Mouse (Mus musculus) thymus, postnatal 10 days (tissue): Measurements from ENCODE around the gene Gm19935.

Source experiments
- DNase-seq, 2 experiments: peaks; one replicate each; pipeline ENCODE4 v3.0.0; 2021; ENCODE audit warnings: low spot score in 2 of 2

Gene Gm19935

DNA sequence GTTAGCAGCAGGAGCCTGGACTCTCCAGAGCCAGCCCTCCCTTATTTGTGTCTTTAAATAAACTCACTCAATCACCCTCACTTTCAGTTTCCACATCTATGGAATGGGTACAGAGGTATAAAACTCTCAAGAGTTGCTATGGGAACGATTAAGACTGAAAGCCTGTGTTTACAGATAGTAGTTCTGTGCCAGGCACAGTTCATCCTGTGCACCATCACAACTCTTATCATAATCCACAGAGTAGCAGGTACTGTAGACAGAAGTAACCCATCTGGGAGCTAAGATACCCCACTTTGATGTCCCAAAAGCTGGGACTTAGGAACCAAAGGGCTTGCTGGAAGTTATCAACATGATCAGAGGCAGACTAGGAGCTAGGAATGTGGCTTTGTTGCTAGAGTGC lies 12.6 kb upstream of the Gm19935 start:
- no peak for DNase-seq

DNA sequence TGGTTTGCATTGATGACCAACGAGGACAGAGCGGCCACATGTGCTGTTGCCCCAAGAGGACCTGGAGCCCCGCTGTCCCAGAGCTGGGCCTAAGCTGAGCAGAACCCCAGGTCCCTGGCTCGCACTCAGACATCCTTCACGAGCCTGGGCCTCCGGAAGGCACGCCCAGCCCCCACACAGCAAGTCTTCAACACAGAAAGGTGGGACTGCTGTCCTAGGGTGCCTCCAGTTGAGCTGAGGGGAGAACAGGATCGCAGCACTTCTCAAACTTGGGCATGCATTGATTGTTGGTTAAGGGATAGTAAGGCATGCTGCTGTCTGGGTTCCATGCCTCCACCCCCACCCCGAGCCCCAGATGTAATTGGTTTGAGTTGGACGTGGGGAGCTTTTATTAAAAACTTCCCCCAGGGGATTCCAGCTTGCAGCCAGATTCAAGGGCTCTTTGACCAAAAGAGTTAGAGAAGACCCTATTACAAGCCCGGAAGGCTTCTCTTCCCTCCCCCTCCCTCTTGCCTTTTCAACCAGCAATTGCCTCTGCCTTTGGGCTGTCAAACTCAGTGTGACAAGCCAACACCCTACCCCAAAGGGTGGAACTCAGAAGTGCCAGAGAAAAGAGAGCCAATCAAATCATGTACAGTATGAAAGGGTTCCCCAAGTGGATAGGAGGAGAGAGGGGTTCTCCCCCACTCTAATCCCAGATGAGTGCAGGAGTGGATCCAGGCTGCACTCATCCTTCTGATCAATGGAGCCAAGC lies 12.0 kb upstream of the Gm19935 start:
- DNase-seq: peak; percentile 6 to 13

DNA sequence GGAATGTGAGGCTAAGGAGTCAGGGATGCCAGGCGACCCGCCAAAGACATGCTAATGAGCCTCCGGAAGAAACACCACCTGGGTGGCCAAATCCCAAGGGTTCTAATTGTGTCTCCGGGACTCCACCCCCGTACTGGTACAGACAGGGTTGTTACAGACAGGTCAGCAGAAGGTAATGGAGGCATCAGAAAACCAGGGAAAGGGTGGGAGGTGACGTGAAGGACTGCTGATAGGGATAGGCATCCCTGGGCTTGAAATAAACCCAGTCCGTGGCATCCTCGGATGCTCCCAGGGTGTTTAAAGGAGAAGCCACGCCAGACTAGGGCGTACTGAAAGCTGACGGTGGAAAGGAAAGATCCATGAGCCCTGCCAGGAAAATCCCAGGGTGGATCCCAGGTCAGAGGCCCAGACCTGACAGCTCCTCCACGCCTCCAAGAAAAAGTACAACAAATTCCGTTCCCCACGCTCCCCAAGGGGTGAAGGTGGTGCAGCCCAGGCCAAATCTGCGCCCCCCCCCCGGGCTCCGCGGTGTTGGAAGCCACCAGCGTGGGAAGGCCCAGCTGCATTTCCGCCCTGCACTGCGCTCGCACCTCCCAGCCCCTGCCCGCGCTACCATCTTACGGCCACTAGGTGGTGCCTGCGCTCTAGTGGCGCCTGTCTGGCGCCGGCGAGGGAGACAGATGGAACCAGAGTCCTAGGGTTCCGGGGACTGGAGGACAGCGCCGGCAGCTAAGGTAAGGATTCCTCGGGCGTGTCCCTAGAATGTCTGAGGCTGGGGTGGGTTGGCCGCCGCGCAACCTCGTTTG lies 11.2 kb upstream of the Gm19935 start, which contains the start of gene Chd9:
Chd9 (plus strand) TSS at position 172 of the 806 bp plus-strand sequence.
- DNase-seq: peak; percentile 96 to 99

DNA sequence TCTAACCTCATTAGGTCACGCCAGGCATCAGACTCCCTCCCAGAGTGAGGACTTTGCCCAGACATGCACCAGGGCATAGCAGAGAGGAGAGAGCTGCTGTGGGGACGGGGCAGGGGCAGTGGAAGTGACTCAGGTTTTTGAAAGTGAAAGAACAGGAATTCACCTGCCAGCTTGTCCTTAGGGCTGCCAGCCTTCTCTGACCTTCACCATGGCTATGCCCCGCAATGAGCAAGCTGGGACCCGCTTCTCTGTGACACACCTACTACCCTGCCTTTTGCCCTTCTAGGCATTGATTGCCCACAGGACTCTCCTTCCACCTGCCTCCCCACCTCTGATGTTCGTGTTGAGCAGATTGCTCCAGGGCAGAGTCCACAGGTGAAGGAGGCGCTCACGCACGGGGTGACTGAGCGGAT lies 8.3 kb upstream of the Gm19935 start:
- DNase-seq: no peak

DNA sequence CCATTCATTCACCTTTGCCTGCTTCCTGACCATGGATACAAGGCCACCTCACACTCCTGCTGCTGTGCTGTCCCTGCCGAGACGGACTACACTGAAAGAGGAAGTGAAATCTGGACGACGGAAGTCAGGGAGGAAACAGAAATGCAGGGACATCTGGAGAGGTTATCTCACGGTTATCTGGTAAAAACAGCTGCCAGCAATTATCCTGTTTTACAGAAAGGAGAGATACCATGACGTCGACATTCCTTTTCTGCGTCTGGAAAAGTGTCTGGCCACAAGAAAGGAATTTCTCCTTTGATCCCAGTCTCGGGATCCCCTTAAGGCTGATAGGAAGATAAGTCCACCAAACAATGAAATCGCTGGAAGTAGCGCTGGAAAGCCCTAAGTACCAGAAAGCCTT lies 5.2 kb upstream of the Gm19935 start:
- DNase-seq: no peak

DNA sequence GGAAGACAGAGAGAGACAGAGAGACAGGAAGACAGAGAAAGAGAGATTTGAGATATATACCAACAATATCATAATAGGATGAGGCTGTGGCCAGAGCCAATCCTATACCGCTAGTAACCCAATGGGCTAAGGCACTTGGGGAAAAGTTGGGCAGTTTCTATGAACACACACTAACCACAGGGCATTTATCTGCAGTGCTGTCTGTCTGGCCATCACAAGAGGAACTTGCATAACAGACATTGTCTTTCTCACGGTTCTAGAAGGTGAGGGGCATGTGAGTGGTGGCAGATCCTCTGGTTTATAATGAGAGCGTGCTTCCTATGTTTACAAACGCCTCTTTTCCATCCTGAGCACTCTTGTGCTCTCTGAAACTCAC lies 3.1 kb upstream of the Gm19935 start:
- no peak for DNase-seq

DNA sequence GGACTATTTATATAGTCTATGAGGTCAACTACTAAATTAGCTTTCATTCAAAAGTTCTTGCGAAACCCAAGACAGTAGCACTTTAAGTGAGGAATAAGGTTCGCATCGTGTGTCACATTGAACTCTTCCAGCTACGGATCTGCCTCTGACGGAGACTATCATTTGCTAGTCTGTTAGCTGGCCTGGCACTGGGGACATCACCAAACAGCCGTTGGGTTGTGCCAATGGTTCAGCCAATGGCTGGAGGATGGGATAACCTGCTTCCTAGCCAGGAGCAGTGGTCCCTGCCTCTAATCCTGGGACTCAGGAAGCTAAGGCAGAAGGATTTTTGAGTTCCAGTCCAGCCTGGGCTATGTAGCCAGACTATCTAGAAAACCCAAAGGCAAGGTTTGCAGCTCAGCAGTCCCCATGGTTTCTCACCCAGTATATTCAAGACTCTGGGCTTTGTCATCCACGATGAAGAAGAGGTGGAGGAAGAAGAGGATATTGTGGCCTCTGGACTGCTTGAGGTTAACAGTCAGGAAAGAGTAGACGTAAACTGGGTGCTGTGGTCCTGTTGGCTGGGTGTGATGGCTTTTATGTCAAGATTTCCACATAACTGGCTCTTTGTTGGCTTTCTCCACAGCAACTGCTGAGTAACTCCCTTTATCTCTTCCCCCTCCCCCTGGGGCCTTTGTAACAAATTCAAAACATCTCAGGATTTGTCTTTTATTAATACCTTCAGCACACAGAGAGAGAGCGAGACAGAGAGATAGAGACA lies 2.5 kb upstream of the Gm19935 start:
- DNase-seq: no peak

DNA sequence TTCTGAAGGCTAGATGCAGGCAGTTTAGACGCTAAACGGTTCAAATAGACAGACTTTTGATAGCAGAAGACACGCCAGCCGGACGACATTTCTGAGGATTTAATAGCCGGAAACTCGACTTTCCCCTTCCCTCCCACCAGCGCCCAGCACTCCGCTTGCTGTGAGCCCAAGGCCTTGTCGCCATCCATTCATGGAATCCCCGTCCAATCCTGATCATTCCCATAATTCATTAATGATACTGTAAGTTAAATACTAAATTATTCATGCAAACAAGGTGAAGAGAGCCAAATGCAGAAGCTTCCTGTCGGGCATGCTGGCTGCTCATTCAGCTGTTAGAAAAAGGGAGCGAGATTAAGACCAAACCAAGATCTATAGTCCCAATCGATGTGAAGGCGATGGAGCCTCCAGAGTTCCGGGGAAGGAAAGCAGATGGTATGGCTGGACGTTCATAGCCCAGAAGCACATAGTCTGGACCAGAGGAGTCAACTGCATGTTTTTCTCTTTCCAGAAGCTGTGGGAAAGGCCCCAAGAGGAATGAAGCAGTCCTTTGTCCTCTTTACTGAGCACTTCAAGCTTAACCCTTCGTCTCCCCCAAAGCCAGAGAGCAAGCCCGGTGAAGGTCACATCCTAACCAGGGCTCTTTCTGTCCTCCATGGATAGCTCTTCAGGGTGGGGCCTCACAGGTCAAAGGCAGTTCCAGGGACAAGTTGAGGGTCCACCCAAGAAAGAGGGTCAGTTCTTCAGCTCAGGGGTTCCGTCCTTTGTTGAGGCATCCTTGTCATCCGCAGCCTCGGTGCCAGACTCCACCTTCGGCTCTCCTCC lies 921 bp downstream of the Gm19935 start:
- no peak for DNase-seq

DNA sequence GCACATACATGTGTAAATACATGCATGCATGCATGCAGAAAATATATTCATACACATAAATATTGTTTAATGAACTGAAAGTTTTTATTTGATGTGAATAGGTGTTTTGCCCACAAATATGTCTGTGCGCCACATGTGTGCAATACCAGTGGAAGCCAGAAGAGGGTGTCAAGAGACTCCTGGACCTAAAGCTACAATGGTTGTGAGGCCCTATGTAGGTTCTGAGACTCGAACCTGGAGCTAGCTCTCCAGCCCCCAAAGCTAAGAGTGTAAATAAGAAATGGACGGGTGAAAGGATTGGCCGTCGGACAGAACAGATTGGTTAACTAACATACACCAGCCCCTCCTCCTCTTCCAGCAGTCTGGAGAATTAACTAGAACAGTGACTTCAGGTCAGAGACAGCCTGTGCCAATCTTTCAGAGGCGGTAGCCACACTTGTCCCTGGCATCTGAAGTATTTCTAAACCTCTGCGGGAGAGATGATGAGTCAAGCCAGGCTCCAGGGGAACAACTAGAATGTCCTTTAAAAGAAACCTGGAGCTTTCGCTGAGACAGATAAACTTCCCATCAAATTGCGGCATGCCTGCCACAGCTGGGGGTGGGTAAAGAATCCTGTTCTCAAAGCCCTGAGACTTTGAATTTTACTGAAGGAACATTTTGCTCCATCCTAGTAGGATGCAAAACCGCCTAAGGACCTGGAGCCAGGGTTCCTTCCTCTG lies 3.4 kb downstream of the Gm19935 start:
- no peak for DNase-seq

DNA sequence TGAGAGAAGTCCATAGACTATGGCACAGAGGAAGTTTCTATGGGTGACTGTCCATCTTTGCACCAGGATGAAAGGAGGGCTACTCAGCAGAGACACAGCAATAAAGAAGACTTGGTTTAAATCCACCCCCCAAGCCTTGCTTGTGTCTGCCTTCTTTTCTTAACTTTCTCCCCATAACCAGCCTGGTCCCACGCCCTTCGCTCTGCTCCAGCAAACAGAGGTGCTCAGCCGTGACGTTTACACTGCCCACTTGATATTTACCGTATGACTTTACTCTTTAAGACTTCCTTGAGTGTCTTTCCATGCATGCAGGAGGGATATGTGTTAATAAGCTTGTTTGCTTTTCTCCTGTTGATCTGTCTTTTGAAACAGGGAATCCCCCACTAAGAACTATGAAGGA lies 17.7 kb downstream of the Gm19935 start:
- no peak for DNase-seq

DNA sequence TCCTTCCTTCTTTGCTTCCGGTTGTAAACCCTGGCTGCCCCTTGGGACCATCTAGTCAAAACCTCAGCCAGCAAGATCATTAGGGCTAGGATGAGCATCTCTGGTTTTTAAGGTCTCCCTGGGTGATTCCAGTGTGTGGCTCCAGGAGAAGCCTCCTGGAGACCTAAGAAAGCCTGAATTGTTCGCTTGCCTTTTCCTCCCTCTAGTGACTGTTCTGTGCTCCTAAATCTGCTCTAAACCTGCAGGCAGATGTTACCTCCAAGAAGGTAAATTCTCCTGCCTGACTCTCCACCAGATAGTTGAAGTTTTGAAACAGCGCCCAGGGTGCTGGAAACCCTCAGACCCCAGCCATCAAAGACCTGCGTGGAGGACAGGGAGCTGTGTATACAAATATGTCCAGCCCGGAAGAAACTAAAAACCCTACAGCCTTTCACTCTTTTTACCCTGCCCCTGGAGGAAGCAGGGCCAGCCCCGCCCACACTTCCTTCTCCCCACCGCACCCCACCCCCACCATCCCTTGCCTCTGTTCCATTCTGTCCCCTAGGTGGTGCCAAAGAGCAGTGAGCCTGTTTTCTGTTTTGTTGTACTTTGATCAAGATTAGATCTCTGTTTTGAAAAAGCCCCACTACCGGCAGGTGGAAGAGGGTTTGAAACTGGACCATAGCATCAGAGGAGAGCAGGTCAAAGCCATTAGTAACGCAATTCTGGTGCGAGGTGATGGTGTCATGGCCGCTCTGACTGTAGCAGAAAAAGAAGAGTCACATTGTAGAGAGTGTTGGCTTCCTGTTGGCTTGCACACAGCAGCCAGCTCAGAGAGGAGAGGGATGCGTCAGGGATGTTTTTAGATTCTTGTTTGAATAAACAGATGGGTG lies 22.0 kb downstream of the Gm19935 start:
- peak; percentile 75 to 93 for DNase-seq

DNA sequence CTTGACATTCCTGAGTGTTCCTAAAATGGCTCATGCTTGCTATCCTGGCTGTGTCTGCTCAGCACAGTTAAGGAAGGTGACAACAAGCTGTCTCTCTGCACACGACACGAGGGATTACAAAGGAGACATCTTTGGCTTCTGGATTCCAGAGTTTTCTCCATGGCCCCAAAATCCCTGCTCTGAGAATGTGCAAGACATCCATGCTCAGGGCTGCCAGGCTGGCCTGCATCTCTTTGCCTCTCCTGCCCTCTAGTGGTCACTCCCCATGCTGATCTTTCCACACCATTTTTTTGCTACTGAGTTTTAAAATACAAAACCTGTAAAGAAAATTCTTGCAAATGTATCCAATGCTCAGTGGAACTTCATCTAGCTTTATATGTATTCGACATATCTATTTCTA lies 23.5 kb downstream of the Gm19935 start:
- DNase-seq: peak; percentile 40 to 77

DNA sequence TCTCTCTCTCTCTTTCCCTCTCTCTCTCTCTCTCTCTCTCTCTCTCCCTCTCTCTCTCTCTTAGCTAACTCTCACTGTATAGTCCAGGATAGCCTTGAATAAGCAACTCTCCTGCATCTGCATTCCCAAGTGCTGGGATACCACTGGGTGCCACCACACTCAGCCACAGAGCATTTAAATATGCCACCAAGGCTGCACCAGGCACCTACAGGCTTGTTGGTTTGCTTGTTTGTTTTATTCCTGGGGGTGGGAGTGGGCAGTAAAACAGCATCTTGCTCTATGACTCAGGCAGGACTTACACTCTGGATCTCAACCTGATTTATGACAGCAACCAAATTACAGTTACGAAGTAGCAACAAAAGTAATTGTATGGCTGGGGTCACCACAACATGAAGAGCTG lies 25.6 kb downstream of the Gm19935 start:
- no peak for DNase-seq

DNA sequence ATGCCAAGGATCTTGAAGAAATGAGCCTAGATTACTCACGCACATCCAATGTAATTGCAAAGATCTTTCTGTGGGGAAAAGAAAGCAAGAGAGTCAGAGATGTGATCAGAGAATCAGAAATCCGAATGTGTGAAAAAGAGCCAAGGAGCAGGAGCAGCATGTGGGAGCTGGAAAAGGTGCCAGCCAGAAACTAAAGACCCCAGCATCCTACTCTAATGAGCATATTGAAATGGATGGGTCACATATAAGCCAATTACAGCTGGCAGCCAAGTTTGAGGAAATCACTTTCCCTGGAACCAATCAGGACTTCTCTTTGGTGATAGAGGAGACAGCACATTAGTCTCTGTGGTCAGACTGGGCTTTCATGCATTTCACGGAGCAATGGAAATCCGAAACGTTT lies 47.4 kb downstream of the Gm19935 start:
- no peak for DNase-seq
